Mouse (Mus musculus) lung, postnatal 10 days (tissue): Measurements from ENCODE around the gene H2al1e.
"Not testable (repeated sequence)": the region's sequence is repeated elsewhere in the genome, so short reads cannot be mapped to it uniquely, and the experiment has no call there.

ENCODE experiments used
- DNase-seq: peaks from one replicate; pipeline ENCODE4 v3.0.0; 2021

The H2al1e gene

DNA sequence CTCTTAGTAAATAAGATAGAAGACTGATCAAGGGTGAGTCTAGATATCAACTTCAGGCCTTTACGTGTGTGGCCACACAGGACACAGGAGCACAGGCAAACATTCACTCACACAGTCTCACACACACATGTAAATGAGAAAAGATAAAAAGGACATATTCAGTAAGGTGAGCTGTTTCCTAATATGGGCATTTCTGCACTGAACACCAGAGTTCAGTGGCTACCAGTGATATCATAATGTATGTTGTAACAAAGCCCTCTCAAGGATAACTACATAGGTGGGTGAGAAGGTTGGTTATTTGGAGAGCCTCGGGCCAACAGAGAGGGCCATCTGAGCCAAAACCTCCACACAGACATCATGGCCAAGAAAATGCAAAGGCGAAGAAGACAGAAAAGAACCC is at the start of gene H2al1e:
Gene H2al1e (plus strand): TSS at position 301 of the 400 bp plus-strand sequence.
- not testable (repeated sequence) for DNase-seq

DNA sequence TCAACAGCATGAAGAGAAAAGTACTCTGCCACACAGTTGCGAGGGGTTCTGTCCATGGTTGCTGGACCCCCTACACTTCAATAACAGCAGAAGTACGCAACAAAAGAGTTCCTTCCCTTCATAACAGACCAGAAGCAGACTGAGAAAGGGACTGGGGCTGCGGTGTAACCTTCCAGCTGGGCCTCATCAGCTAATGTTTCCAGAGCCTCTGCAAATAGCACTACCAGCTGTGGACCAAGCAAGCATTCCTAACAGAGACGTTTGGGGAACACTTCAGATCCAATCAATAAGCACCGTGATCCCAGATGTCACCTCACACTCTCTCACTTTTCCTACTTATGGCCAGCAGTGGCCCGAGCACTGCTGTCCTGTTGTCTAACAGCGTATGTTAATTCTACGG is 46.8 kb upstream of the H2al1e start:
- DNase-seq = no peak

DNA sequence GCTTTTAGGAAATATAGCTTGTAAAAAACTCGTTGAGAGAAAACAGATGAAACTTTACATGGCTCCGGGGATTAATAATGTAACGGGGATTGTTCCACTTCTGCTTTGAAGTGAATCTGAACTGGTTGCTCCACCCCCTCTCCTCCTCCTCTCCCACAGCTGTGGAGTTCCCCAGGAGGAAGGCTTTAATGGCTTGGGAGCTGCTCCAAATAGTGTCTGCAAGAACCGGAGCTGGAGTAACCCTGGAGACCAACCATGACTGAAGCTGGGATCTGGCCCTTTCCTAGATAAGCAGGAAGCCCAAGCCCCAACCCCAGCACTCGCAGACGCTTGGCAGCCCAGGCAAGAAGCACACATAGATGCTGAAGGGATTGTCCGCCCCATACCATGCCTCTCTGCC is 43.9 kb upstream of the H2al1e start:
- peak; percentile 47 for DNase-seq

DNA sequence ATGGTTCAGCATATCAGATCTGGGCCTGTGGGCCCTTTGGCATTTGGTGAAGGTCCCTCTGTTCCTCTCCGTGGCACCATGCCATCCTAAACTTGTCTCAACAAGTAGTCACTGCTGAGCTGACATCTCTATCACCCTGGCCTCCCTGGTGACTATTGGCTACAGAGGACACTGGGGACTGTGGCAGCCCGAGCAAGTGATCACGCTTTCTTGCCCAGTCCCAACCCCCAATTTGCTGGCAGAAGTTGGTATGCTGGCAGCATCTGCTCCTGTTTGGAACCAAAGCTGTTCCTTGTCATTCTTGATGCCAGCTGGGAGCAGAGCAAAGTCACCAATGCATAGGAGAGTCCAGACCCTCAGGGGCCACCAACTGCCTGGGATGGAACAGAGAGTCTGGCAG is 42.7 kb upstream of the H2al1e start:
- no peak for DNase-seq

DNA sequence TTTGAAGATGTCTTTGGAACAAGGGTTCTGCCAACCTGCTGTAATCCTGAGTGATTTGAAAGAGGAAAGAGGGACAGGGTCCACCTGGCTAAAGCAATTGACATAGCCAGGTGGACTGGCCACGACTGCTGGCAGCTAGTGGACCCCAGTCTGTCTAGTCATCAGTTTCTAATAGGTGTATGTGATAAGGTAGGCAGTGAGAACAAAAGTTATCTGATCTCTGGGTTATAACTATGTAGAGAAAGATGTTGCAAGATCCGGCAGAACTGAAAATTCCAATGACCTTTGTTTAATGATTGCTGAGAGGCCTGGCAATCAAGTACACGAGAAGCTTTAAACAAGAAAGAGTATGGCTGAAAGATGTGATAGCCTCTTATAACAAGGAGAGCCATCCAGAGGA is 38.5 kb upstream of the H2al1e start:
- no peak for DNase-seq

DNA sequence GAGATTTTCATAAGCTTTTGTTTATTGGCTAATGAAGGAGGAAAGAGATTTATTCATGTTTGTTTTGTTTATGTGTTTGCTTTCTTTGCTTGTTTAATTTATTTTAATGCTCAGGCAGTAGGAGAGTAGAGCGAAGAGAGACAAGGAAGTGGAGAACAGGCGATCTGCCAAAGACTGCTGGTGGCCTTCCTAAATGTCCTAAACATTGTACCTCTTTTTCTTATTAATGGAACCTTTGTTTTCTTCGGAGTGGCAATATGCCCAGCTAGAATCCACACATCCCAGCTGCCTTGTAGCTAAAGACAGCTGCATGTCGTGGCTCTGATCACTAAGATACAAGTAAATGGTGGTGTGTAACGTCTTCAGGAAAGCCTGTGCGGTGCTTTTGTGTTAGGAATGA is 34.7 kb upstream of the H2al1e start:
- no peak for DNase-seq

DNA sequence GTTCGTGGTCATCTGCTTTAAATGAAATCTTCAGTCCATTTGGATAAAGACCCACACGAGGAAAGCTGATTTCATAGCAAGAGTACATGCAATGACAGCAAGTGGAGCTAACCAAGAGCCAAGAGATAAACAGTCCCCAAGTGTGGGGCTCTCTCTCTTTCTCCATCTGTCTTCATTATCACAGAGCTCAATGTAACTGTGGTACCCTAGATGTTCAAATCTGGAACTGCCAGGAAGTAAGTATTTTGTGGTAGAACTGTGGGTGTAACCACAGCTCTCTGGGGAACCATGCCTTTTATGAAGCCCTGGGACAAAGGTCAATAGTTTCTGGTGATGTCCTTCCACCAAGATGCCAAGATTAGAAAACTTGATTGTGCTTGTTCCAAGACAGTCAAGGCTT is 31.0 kb upstream of the H2al1e start:
- DNase-seq = no peak

DNA sequence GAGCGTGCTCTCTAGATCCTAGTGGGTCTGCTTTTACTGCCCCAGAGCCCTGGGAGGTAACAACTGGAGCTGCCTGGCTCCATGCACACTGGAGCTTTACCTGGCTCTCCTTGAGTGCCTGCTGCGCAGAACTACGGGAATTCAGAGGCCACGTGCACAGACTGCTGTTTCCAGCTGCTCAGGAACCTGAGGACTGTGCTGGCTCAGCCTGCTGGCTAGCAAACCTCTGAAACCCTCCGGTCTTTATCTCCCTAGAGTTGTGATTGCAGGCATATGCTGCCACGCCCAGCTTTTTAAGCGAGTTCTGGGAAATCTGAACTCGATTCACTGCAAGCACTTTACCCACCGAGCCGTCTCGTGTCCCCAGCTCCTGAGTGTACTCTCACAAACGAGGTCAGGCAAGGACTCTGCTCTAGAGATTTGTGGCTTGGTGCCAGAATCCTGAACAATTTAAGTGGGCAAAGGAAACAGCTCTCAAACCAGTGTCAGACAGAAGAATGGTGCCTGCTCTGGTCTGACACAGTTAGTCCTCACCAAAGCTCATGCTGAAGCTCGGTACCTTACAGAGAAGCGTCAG is 23.3 kb upstream of the H2al1e start:
- peak; percentile 63 for DNase-seq

DNA sequence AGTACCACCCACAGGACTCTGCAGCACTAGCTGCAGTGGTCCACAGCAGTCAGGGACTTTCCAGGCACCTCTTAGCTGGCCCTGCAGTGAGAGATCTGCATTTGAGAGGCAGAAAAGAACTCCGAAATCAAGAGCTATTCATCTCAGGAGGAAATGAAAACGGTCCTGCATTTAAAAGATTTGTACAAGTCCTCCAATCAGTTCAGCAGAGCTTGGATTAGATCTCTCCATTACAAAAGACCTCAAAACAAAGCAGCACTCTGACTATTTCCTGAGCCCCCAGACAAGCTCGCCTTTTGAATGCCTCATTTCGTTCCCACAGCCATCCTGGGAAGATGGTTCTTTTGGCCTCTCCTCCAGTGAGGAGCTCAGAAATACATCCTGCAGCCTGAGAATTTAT is 22.5 kb upstream of the H2al1e start:
- DNase-seq = no peak

DNA sequence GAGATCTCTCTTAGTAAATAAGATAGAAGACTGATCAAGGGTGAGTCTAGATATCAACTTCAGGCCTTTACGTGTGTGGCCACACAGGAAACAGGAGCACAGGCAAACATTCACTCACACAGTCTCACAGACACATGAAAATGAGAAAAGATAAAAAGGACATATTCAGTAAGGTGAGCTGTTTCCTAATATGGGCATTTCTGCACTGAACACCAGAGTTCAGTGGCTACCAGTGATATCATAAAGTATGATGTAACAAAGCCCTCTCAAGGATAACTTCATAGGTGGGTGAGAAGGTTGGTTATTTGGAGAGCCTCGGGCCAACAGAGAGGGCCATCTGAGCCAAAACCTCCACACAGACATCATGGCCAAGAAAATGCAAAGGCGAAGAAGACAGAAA is 12.8 kb upstream of the H2al1e start, which contains the start of gene H2al1a:
Gene H2al1a (plus strand): TSS at position 301 of the 400 bp plus-strand sequence.
- not testable (repeated sequence) for DNase-seq

DNA sequence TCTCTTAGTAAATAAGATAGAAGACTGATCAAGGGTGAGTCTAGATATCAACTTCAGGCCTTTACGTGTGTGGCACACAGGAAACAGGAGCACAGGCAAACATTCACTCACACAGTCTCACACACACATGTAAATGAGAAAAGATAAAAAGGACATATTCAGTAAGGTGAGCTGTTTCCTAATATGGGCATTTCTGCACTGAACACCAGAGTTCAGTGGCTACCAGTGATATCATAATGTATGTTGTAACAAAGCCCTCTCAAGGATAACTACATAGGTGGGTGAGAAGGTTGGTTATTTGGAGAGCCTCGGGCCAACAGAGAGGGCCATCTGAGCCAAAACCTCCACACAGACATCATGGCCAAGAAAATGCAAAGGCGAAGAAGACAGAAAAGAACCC is 9.6 kb upstream of the H2al1e start, which contains the start of gene H2al1b:
Gene H2al1b (plus strand): TSS at position 301 of the 400 bp plus-strand sequence.
- not testable (repeated sequence) for DNase-seq

DNA sequence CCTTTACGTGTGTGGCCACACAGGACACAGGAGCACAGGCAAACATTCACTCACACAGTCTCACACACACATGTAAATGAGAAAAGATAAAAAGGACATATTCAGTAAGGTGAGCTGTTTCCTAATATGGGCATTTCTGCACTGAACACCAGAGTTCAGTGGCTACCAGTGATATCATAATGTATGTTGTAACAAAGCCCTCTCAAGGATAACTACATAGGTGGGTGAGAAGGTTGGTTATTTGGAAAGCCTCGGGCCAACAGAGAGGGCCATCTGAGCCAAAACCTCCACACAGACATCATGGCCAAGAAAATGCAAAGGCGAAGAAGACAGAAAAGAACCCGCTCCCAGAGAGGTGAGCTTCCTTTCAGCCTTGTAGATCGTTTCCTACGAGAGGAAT is 6.4 kb upstream of the H2al1e start, which contains the start of gene H2al1c:
Gene H2al1c (plus strand): TSS at position 301 of the 400 bp plus-strand sequence.
- DNase-seq = not testable (repeated sequence)

DNA sequence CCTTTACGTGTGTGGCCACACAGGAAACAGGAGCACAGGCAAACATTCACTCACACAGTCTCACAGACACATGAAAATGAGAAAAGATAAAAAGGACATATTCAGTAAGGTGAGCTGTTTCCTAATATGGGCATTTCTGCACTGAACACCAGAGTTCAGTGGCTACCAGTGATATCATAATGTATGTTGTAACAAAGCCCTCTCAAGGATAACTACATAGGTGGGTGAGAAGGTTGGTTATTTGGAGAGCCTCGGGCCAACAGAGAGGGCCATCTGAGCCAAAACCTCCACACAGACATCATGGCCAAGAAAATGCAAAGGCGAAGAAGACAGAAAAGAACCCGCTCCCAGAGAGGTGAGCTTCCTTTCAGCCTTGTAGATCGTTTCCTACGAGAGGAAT is 3.2 kb upstream of the H2al1e start, which contains the start of gene H2al1d:
Gene H2al1d (plus strand): TSS at position 301 of the 400 bp plus-strand sequence.
- not testable (repeated sequence) for DNase-seq

DNA sequence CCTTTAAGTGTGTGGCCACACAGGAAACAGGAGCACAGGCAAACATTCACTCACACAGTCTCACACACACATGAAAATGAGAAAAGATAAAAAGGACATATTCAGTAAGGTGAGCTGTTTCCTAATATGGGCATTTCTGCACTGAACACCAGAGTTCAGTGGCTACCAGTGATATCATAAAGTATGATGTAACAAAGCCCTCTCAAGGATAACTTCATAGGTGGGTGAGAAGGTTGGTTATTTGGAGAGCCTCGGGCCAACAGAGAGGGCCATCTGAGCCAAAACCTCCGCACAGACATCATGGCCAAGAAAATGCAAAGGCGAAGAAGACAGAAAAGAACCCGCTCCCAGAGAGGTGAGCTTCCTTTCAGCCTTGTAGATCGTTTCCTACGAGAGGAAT is 3.1 kb downstream of the H2al1e start, which contains the start of gene H2al1f:
Gene H2al1f (plus strand): TSS at position 301 of the 400 bp plus-strand sequence.
- not testable (repeated sequence) for DNase-seq

DNA sequence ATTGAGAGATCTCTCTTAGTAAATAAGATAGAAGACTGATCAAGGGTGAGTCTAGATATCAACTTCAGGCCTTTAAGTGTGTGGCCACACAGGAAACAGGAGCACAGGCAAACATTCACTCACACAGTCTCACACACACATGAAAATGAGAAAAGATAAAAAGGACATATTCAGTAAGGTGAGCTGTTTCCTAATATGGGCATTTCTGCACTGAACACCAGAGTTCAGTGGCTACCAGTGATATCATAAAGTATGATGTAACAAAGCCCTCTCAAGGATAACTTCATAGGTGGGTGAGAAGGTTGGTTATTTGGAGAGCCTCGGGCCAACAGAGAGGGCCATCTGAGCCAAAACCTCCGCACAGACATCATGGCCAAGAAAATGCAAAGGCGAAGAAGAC is 6.2 kb downstream of the H2al1e start, which contains the start of gene H2al1g:
Gene H2al1g (plus strand): TSS at position 301 of the 400 bp plus-strand sequence.
- DNase-seq = not testable (repeated sequence)

DNA sequence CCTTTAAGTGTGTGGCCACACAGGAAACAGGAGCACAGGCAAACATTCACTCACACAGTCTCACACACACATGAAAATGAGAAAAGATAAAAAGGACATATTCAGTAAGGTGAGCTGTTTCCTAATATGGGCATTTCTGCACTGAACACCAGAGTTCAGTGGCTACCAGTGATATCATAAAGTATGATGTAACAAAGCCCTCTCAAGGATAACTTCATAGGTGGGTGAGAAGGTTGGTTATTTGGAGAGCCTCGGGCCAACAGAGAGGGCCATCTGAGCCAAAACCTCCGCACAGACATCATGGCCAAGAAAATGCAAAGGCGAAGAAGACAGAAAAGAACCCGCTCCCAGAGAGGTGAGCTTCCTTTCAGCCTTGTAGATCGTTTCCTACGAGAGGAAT is 9.5 kb downstream of the H2al1e start, which contains the start of gene H2al1h:
Gene H2al1h (plus strand): TSS at position 301 of the 400 bp plus-strand sequence.
- not testable (repeated sequence) for DNase-seq

DNA sequence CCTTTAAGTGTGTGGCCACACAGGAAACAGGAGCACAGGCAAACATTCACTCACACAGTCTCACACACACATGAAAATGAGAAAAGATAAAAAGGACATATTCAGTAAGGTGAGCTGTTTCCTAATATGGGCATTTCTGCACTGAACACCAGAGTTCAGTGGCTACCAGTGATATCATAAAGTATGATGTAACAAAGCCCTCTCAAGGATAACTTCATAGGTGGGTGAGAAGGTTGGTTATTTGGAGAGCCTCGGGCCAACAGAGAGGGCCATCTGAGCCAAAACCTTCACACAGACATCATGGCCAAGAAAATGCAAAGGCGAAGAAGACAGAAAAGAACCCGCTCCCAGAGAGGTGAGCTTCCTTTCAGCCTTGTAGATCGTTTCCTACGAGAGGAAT is 12.6 kb downstream of the H2al1e start, which contains the start of gene H2al1i:
Gene H2al1i (plus strand): TSS at position 301 of the 400 bp plus-strand sequence.
- DNase-seq = not testable (repeated sequence)

DNA sequence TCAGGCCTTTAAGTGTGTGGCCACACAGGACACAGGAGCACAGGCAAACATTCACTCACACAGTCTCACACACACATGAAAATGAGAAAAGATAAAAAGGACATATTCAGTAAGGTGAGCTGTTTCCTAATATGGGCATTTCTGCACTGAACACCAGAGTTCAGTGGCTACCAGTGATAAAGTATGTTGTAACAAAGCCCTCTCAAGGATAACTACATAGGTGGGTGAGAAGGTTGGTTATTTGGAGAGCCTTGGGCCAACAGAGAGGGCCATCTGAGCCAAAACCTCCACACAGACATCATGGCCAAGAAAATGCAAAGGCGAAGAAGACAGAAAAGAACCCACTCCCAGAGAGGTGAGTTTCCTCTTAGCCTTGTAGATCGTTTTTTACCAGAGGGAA is 15.8 kb downstream of the H2al1e start, which contains the start of gene H2al1j:
Gene H2al1j (plus strand): TSS at position 301 of the 400 bp plus-strand sequence.
- DNase-seq = not testable (repeated sequence)

DNA sequence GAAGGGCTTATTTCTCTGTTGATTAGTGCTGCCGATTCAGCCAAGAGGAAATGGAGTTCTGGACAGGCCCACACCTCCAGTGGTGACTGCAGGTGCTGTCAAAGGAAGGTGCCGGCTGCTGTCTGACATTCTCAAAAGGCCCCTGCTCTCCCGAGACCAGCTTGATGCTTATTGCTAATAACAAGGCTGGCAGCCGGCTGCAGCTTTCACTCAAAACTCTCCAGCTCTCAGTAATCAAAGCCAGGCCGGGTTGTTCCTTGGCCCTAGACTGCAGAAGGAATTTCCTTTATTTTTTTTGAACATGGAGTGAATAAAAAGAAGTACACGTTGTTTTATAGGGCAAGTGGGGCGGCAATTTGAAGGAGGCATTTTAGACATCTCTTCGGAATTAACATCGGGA is 34.0 kb downstream of the H2al1e start:
- peak; percentile 14 for DNase-seq

DNA sequence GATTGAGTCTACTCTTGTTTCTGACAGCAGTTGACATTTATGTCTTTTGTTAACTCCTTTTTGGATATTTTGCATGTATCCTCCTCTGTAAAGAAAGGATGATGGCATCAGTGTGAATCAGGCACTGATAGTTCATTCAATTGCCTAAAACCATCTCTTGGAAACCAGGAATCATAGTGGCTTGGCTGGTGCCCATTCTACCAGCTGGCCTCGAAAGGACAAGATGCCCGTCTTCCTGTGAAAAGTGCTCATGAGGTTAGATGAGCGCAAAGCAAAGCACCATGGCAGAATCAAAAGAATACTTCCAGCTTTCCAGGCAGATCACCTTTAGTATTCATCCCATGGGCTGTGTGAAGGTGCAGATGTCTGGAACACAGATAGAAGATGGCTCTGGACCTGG is 35.0 kb downstream of the H2al1e start:
- DNase-seq = no peak

DNA sequence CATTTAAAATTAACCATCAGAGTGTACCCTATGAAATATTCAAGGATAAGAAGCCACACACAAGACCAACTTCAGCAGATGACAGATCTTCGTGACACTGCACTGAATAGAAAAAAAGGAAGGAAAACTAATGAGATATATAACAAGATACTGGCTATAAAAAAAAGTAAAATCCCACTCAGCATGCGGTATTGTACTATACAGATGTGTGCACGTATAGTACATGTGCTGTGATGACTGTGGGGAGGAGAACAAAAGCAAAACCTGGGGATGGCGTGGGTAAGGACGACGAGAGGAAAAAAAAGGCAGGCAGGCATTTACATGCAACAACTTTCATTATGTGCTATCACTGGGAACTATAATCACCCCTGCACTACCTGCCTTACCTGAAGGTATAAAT is 49.1 kb downstream of the H2al1e start:
- DNase-seq = no peak

DNA sequence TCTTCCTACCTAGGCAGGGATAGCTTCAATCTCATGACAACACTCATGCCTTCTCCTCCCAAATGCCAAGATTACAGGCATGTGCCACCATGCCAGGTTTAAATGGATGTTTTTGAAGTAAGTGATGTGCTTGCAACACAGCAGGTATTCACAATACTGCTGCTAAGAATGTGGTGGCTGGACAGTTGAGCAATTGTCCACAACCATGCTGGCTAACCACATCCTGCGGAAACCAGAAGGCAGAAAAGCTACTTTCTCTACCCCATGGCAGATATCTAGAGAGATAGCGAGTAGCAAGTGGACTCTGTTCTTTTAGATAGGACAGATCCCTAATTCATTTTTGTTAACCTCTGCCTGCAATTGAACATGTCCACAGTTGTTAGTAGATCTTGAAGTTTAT is 49.5 kb downstream of the H2al1e start:
- no peak for DNase-seq
